Mouse (Mus musculus) left cerebral cortex, postnatal 10 days (tissue): Measurements from ENCODE around the gene Pramel1. TPM values are rescaled to one million over a fixed set of nuclear protein-coding genes. Genes with fewer than 3 reads are reported as not detected.
"Not testable (repeated sequence)": the region's sequence is repeated elsewhere in the genome, so short reads cannot be mapped to it uniquely, and the experiment has no call there.

ENCODE experiments used
- DNase-seq, 2 experiments: peaks; one replicate each; pipeline ENCODE4 v3.0.0; 2021 to 2022; ENCODE audit warnings: low spot score in 2 of 2, mixed read lengths in 1 of 2; ENCODE audit errors: extremely low spot score in 1 of 2
- intact Hi-C: fragments of 180-260 bp; cut with DNase I; formaldehyde crosslinking; loops from one replicate; pipeline ENCODE4 v1.15.1; 2025
- total RNA-seq, 2 experiments: library from RNA; stranded (reverse); gene quantifications; 2 replicates each; pipeline ENCODE4 v1.2.3; 2021

Gene Pramel1
- total RNA-seq, 2 experiments from 2014 or later = not detected

- intact Hi-C loops = no loop called here
Measured at GRCm38 (mm10) chr4:143414121-143414520, 19.9 kb downstream of the Pramel1 start.

GRCm38 (mm10) chr4:143426770-143427169, 32.5 kb downstream of the Pramel1 start:
- DNase-seq, intact Hi-C loops: not testable (repeated sequence)

More at GRCm38 (mm10) chr4:143414121-143414520, 19.9 kb downstream of the Pramel1 start:
- DNase-seq = no peak

Other genes starting within 250 kb of the Pramel1 start
- 10 to 100 TPM; 30.1 to 30.5 TPM for gene Prdm2, start 181.4 kb upstream of the Pramel1 start, total RNA-seq
- 10 to 100 TPM; 10.6 to 11.9 TPM for gene Pdpn, start 94.9 kb upstream of the Pramel1 start, total RNA-seq
- gene Lrrc38, start 44.7 kb upstream of the Pramel1 start, total RNA-seq = under 1 TPM; 0.71 to 0.93 TPM
- 10 to 100 TPM in 1 of 2 experiments, 1 to 10 TPM in 1; 9.9 to 13.7 TPM for gene Pramef8, start 18.0 kb downstream of the Pramel1 start, total RNA-seq
- gene Oog4, start 55.9 kb downstream of the Pramel1 start, total RNA-seq = not detected
- not detected for gene Gm13043, start 116.9 kb downstream of the Pramel1 start, total RNA-seq
- not detected for gene Gm13040, start 141.5 kb downstream of the Pramel1 start, total RNA-seq
- not detected for gene BC080695, start 157.3 kb downstream of the Pramel1 start, total RNA-seq
- not detected for gene Gm13057, start 157.3 kb downstream of the Pramel1 start, total RNA-seq
- gene Gm13083, start 220.6 kb downstream of the Pramel1 start, total RNA-seq = not detected